Mouse (Mus musculus) adrenal gland, postnatal 14 days (tissue): ENCODE data around the gene Mef2b. TPM values are rescaled to one million over a fixed set of nuclear protein-coding genes. Genes with fewer than 3 reads are reported as not detected.
A peak's percentile ranks its signal among the peaks of the same experiment; 100 is the strongest.
"Not testable (repeated sequence)": the region's sequence is repeated elsewhere in the genome, so short reads cannot be mapped to it uniquely, and the experiment has no call there.

Experiments
- DNase-seq: peaks from one replicate; pipeline ENCODE4 v3.0.0; 2021; ENCODE audit warnings: mixed read lengths
- total RNA-seq: library from RNA; stranded (reverse); gene quantifications from 2 replicates; pipeline ENCODE4 v1.2.3, GENCODE M21; 2021

The Mef2b gene
- total RNA-seq, 1 experiment from 2014 or later, result 0.56 TPM

DNA sequence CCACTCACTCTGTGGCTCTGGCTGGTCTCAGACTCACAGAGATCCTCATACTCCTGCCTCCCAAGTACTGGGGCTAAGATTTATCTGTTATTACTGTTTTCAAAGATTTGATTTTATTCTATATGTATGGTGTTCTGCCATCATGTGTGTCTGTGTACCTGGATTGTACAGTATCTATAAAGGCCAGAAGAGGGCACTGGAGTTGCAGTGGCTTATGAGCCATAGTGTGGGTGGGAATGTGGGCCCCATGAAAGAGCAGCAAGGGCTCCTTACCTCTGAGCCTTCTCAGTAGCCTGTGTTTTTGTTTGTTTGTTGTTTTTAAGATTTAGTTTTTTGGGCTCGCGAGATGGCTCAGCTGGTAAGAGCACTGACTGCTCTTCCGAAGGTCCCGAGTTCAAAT lies 39.6 kb downstream of the Mef2b start:
- no peak for DNase-seq

DNA sequence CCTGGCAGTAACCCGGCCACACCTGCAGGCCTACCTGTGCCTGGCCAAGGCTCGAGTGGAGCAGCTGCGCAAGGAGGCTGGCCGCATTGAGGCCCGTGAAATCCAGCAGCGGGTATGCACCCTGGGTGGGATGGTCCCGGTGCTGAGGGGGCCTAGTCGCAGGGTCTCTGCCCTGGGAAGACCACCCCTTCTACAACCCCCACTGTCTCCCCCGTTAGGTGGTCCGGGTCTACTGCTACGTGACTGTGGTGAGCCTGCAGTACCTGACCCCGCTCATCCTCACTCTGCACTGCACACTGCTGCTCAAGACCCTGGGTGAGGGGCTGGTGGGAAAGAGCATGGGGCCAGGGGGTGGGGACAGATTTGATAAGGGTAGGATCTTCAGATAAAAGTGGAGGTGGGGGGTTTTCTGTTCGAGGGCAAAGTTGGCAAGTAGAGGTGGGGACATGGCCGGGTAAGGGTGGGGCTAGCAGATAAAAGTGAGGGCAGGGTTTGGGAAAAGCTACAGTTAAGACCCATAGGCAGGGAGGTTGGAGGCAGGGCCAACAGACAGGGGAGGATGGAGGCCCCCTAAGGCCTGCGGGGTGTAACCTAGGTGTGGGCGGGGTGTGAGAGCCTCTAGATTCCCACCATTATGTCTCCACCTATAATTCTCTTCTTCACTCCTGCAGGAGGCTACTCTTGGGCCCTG lies 41.8 kb downstream of the Mef2b start:
- DNase-seq, result no peak

DNA sequence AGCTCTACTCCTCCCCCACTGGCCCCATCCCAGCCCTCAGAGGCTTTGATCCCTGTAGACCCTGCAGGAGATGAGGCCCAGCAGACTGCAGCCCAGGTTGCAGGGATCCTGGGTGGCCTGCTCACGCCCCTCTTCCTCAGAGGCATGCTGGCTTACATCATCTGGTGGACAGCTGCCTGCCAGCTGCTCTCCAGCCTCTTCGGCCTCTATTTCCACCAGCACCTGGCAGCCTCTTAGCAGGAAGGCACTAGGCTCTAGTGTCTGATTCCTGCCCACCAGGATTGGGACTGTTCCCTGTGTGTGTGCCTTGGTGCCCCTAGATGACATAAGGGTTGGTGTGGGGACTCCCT lies 42.4 kb downstream of the Mef2b start:
- DNase-seq, result no peak

DNA sequence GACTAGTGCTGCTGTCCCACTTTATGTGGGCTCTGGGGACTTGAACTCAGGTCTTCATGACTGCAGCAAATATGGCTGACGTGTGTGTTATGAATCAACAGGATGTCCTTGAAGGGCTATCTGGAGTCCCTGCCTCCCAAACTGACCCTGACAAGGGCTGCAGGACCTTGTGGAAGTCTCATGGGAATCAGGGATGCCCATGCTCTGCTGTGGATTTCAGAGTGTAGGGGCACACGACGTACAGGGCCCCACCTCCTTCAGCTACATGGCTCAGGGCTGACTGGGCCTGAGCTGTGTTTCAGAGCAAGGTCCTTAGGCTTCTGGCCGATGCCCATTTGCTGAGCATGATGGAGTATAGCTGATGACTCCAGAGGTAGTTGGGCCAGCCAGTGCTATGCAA lies 43.7 kb downstream of the Mef2b start:
- peak; percentile 53 for DNase-seq

DNA sequence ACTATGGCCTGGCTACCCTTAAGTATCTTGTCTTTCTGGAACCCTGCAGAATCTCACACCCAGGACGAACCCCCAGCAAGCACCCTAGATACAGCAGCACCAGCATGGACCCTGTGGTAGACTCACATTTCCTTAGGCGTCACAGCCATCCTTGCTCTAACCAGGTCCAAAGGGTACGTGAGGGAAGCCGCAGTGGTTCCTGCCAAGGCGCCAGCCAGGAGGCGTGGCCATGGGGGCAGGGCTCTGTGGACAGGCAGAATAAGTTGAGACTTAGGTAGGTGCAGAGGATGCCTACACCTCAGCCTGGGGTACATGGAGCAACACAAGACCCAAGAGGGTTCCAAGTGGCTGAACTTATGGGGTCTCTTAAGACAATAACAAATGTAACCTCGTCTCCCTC lies 49.2 kb downstream of the Mef2b start:
- no peak for DNase-seq

DNA sequence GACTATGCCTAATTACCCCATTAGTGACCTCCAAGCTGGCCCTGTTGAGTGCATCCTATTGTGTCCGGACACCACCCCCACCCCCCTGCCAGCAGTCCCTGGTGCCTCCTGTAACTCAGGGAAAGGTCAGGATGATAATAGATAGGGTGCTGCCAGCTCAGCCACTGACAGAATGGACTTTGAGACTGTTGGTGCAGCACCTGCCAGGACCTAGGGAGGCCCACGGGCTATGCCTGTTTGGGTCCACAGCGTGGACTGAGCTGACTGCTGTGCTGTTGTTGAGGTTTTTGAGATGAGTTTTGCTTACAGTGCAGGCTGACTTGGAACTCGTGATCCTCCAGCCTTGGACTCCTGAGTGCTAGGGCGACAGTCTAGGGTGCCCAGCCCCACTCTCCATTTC lies 53.7 kb downstream of the Mef2b start:
- DNase-seq, result no peak

DNA sequence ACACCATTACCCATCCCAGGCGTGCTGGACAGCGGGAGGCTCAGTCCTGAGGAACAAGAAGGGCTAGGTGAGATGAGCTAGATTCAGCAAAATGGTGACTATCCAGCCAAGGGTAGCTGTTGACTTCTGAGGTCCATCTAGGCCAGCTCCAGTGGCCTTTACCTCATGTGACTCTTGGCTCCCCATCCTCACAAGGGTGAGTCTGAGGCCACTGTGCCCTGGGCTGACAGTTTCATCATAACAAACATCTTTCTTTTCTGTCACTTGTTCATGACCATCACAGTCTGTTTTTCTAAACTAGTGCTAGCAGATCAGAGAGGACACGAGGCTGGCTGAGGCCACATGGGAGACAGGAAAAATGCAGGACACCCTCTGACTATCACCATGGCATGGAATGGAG lies 54.7 kb downstream of the Mef2b start:
- peak; percentile 30 for DNase-seq

DNA sequence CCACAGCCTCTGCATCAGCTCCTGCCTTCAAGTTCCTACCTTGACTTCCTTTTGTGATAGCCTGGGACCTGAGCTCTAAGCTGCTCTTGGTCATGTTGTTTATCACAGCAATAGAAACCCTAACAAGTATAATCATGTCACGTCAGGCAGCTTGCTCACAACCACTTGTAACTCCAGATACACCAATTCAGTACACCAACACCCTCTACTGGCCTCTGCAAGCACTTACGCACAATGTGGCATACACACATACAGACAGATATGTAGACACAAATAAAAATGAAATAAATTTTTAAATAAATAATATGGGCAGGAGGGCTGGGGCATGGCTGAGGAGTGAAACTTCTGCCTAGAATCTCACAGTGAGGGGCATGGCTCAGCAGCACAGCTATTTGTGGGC lies 56.3 kb downstream of the Mef2b start:
- no peak for DNase-seq

DNA sequence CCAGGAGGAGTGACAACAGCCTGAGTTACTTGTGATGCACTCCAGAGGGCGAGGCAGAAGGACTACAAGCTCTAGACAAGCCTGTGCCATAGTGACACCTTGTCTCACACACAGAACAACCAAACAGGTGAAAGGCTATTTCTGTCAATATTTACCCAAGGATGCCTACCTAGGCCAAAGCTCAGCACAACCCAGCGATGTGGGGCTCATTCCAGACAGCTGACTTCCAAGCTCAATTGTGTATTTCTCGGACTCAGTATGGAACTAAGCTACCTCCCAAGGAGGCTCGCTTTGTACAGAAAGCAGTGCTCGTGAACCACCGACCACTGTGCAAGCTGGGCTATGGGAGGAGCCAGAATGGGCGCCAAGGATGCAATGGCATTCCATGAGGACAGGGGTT lies 58.1 kb downstream of the Mef2b start:
- no peak for DNase-seq

- no peak for DNase-seq
Measured at GRCm38 (mm10) chr8:70200098-70200681, 60.7 kb downstream of the Mef2b start.

DNA sequence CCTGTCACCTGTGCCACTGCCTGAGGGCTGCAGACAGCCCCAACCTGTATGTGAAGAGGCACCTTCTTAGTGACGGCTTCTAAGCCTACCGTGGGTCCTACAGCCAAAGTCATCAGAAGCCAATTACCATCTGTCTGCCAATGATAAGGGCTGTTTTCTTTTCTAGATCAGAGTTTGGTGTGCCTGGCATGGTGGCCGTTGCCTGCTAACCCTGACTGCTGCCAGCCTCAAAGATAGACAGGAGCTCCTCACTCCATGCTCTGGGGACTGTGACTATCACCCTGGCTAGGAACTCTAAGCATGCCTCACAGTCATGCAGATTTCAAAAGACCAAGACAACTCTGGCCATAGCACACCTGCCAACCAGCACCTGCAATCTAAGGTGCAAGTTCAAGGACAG lies 61.9 kb downstream of the Mef2b start:
- DNase-seq, result no peak

DNA sequence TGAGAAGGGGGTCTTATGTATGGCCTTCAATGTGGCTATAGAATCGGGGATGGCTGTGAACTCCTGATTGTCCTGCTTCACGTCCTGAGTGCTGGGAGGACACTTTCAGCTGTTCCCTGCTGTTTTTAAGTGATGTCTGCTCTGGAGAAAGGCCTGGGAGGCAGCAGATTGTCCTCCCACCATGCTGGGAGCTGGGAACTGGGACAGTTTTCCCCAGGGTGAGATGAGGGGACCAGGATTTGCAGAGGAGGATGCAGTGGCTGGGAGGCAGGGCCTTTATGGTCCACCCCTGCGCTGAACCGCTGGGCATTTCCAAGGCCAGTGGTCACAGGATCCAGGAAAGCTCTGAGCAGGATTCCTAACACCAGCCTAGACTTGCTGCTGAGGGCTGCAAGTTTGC lies 63.6 kb downstream of the Mef2b start:
- no peak for DNase-seq

DNA sequence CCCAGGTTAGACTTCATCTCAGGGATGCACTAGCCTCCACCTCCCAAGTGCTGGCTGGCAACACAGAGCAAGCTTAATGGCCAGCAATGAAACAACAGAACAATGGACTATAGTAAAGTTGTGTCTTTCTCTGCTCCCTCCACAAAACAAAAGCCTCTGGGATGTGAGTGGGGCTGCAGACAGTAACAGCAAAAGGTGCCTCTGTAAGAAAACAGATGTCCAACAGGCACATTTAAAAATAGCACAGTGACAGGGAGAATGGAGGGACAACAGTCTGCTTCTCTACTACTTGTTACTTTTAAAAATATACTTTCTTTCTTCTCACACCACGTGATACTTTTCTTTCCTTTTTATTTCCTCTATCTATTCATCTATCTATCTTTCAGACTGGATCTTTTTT lies 65.2 kb downstream of the Mef2b start:
- no peak for DNase-seq

- no peak for DNase-seq
Measured at GRCm38 (mm10) chr8:70208130-70208529, 68.6 kb downstream of the Mef2b start.

DNA sequence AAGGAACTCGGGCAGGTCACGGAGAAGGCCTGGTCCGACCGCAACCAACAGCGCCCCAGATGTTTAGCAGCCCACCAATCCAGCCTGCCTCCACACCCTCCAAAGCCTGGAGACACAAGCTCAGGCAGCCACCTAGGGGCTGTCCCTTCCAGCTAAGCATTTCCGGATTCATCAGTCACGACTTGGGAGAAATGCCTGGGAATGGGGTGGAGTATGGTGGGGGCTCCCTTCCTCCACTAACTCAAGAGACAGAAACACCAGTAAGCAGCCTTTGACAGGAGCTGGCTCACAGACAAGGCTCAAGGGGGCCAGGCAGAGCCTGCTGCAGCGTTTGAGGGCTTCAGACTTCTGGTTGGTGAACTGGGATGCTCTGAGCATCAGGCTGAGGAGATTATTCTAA lies 71.0 kb downstream of the Mef2b start:
- DNase-seq, result no peak

DNA sequence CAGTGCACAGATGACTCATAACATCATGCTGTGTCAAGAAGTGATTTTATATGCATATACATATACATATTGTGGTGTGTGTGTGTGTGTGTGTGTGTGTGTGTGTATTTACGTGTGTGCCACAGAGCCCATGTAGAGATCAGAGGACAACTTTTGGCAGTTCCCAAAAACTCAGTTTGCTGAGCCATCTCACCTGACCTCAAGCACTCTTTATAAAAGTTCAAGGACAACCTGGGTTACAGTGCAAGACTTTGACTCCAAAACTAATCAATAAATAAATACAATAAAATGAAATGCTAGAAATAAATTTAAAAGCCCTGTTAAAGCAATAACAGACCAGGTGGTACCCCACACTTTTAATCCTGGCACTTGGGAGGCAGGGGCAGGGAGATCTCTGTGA lies 71.8 kb downstream of the Mef2b start:
- DNase-seq, result no peak

- DNase-seq, result peak; percentile 69
Measured at GRCm38 (mm10) chr8:70211726-70212111, 72.2 kb downstream of the Mef2b start.

GRCm38 (mm10) chr8:70212112-70213055 lies 72.9 kb downstream of the Mef2b start, which contains the start of gene Slc25a42:
Gene Slc25a42, minus strand, starts transcription at chr8:70212305.
- peak; percentile 98 for DNase-seq

GRCm38 (mm10) chr8:70214411-70214810 lies 74.9 kb downstream of the Mef2b start:
- no peak for DNase-seq

DNA sequence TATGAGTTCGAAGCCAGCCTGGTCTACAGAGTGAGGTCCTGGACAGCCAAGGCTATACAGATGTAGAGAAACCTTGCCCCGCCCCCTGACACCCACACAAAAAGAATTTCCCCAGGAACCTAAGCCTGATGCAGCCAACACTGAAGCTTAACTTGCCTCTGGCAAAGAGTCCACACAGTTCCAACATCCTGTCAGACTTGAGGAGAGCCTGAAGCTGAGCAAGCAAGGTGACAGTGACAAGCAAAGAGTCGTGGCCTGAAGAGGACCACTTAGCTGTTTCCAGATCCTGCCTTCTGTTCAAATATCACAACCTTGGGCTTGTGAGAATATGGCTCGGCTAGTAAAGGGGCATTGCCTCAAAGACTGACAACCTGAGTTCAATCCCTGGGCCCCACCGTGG lies 75.6 kb downstream of the Mef2b start:
- DNase-seq, result no peak

DNA sequence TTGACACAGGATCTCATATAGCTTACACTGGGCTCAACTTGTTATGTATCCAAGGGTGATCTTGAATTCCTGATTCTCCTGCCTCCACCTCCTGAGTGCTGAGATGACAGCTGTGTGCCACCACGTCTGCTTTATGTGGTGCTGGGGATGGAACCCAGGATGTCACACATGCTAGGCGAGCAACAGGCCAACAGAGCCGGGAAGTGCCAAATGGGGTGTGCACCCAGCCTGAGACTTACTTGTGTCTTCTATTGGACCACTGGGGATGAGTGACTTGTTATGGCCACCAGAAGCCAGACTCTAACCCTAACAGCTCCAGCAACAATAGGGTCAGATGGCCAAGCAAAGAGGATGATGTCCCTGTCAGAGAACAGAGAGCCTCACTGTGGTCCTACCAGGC lies 76.7 kb downstream of the Mef2b start:
- not testable (repeated sequence) for DNase-seq

DNA sequence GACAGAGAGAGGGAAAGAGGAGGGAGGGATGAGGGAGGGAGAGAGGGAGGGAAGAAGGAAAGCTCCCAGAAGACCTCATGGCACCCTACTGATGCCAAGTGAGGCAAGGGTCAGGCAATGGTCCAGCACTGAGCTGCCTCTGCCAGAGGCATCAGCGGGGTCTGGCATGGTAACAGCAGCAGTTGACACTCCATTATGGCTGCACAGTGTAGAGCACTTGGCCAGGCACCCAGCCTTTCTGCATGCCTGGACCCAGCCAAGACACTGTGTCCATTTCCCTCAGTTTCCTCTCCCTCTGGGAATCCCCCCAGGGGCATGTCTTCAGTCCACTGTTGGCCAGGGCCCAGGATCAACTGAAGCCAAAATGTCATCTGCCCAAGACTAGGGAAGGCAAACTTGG lies 77.1 kb downstream of the Mef2b start:
- peak; percentile 74 for DNase-seq
